Mouse (Mus musculus) heart, embryonic 14.5 days (tissue): ENCODE data around the gene Madd. TPM values are rescaled to one million over a fixed set of nuclear protein-coding genes. Genes with fewer than 3 reads are reported as not detected.

ENCODE experiments used
- ATAC-seq: fragments of 200-750 bp; cut with Nextera tagmentation; 2 replicates; pipeline ENCODE4 v1.8.0; 2017; ENCODE audit warnings: low read depth, moderate TSS enrichment; ENCODE audit not compliant: insufficient number of reproducible peaks, insufficient read depth, low FRiP score
- H3K27ac ChIP-seq, 2 experiments: fragments of 200-500 bp in 1 of 2; fragments of 300-500 bp in 1 of 2; sonication (generic) in 1 of 2; replicated peaks in 1 of 2; 2 replicates each; pipeline ENCODE4 v1.5.1; 2012 to 2014; ENCODE audit warnings: low read depth in 2 of 2, low read length in 2 of 2, control low read depth in 1 of 2, mild to moderate bottlenecking in 1 of 2, mixed read lengths in 1 of 2; ENCODE audit not compliant: control insufficient read depth in 1 of 2, insufficient read depth in 1 of 2
- H3K27me3 ChIP-seq: fragments of 300-500 bp; sonication (generic); 2 replicates; pipeline ENCODE4 v1.6.1; 2014; ENCODE audit warnings: mild to moderate bottlenecking, low read length, control low read depth; ENCODE audit not compliant: control insufficient read depth, insufficient read depth
- H3K36me3 ChIP-seq: fragments of 300-500 bp; sonication (generic); 2 replicates; pipeline ENCODE4 v1.6.1; 2014; ENCODE audit warnings: mild to moderate bottlenecking, control low read depth, low read length, mixed read lengths; ENCODE audit not compliant: control insufficient read depth, insufficient read depth
- H3K4me1 ChIP-seq, 2 experiments: fragments of 200-500 bp in 1 of 2; fragments of 300-500 bp in 1 of 2; sonication (generic) in 1 of 2; 2 replicates each; pipeline ENCODE4 v1.6.1; 2012 to 2014; ENCODE audit warnings: low read length in 2 of 2, control low read depth in 1 of 2, mixed read lengths in 1 of 2; ENCODE audit not compliant: control insufficient read depth in 2 of 2, insufficient read depth in 2 of 2
- H3K4me2 ChIP-seq: fragments of 300-500 bp; sonication (generic); 2 replicates; pipeline ENCODE4 v1.6.1; 2014; ENCODE audit warnings: mild to moderate bottlenecking, low read length
- H3K4me3 ChIP-seq, 2 experiments: fragments of 200-500 bp in 1 of 2; fragments of 300-500 bp in 1 of 2; sonication (generic) in 1 of 2; 2 replicates each; pipeline ENCODE4 v1.5.1; 2012 to 2014; ENCODE audit warnings: low read length in 2 of 2, mild to moderate bottlenecking in 2 of 2, control low read depth in 1 of 2, low read depth in 1 of 2, moderate library complexity in 1 of 2; ENCODE audit not compliant: control insufficient read depth in 1 of 2, insufficient read depth in 1 of 2
- H3K9ac ChIP-seq: fragments of 300-500 bp; sonication (generic); 2 replicates; pipeline ENCODE4 v1.6.1; 2014; ENCODE audit warnings: mild to moderate bottlenecking, low read length
- H3K9me3 ChIP-seq: fragments of 300-500 bp; sonication (generic); 2 replicates; pipeline ENCODE4 v1.6.1; 2016; ENCODE audit warnings: low read length, control low read depth; ENCODE audit not compliant: control insufficient read depth
- WGBS: fragments of 180-500 bp; shearing (Covaris S2); extraction: QIAGEN DNeasy Blood & Tissue Kit; methylation state at CpG from one replicate; pipeline ENCODE4 v1.1.7; 2014; 5-methylcytosine and 5-hydroxymethylcytosine counted together
- polyA plus RNA-seq: library from polyadenylated mRNA; unstranded; fragments of >200 nt; fragmentation: Nextera tagmentation; extraction: Ambion mirVana; gene quantifications from 2 replicates; pipeline ENCODE4 v1.2.1, GENCODE M21; 2014

Madd gene
- polyA plus RNA-seq, 1 experiment from 2014 or later: 5.2 TPM

DNA sequence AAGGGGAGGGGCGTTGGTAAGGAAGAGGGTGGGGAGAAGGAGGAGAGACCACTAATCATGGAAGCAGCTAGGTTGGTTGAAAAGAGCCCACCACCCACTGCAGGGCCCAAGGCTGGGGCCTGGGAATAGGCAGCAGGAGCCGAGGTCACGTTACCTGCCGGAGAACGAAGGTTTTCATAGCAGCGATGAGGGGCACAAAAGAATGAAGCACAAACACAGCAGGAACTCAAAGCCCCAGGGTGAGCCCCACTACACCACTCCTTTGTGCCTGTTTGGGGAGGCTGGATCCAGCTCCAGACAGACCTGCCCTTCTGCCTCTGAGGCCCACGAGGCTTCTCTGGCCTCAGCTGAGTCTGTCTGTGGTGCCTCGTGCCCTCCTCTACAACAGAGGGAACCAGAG lies 43.9 kb downstream of the Madd start:
- Histone ChIP-seq H3K4me2 (no peak overlapping the region), H3K27ac (no peak overlapping the region; a peak in 1 of 4 replicates), H3K4me3 (no peak overlapping the region), H3K4me1 (peaks cover 0 to 3% of the 10 kb centered on the region in 2 experiments; a peak in 1 of 4 replicates), H3K9ac (no peak overlapping the region), H3K36me3 (peaks cover 49% of the 10 kb centered on the region), H3K9me3 (no peaks in the 10 kb centered on the region), H3K27me3 (no peaks in the 10 kb centered on the region)
- no peak for ATAC-seq
- 78% methylated on average over 8 of the region's 8 CpGs for WGBS

DNA sequence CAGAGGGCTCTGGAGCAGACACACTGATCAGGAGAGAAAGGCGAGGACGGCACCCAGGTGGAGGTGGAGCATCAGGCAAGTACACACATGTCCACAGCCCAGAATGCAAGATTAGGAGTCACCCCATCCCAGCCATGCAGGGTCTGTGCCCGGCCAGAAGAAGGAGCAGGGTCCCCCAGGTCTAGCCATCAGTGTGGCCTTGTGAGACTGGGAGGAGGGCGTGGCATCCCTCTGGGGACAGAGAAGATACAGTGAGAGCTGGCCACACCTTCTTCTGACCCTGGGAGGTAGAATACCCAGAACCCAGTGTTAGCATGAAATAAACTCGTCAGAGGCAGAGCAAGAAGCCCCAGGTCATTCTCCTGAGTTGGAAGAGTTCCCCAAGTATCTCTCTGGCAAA lies 44.3 kb downstream of the Madd start:
- no peak overlapping the region for H3K9ac ChIP-seq

DNA sequence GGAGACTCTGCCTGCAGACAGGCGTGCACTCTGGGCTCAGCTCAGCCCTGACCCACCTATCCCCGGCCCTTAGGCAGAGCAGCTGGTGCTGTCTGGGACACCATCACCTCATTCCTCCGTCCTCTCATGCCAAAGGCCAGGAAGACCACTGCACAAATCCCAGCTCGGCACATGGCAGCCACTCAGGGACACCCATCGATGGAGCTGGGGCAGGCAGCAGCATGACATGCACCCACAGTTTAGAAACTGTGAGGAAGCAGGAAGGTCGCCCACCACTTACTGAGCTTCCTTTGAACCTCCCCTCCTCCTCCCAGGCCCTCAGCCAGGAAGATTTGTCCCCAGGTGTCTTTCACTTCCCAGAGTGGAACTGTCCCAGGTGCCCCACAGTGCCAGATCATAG lies 46.2 kb downstream of the Madd start:
- ATAC-seq: 0 out of 2 replicates have a peak, but pooled peaks have one; percentile 28
- Histone ChIP-seq H3K27me3 (no peaks in the 10 kb centered on the region), H3K4me1 (peaks cover 2 to 6% of the 10 kb centered on the region in 2 experiments; a peak in 3 of 4 replicates), H3K36me3 (peaks cover 69% of the 10 kb centered on the region), H3K9ac (no peak overlapping the region), H3K9me3 (no peaks in the 10 kb centered on the region), H3K4me2 (no peak overlapping the region), H3K27ac (peak overlapping the region; percentile 10 to 45; a peak in 2 of 4 replicates), H3K4me3 (no peak overlapping the region)
- WGBS: 59% methylated on average over 6 of the region's 6 CpGs

More for the DNA sequence above, 44.3 kb downstream of the Madd start:
- Histone ChIP-seq H3K36me3 (peaks cover 53% of the 10 kb centered on the region), H3K27me3 (no peaks in the 10 kb centered on the region), H3K4me2 (no peak overlapping the region), H3K27ac (peak overlapping the region in 1 of 2 experiments; percentile 45; a peak in 1 of 4 replicates), H3K9me3 (no peaks in the 10 kb centered on the region), H3K4me3 (no peak overlapping the region), H3K4me1 (peaks cover 0 to 3% of the 10 kb centered on the region in 2 experiments; a peak in 1 of 4 replicates)
- WGBS: 66% methylated on average over 5 of the region's 5 CpGs
- no peak for ATAC-seq

DNA sequence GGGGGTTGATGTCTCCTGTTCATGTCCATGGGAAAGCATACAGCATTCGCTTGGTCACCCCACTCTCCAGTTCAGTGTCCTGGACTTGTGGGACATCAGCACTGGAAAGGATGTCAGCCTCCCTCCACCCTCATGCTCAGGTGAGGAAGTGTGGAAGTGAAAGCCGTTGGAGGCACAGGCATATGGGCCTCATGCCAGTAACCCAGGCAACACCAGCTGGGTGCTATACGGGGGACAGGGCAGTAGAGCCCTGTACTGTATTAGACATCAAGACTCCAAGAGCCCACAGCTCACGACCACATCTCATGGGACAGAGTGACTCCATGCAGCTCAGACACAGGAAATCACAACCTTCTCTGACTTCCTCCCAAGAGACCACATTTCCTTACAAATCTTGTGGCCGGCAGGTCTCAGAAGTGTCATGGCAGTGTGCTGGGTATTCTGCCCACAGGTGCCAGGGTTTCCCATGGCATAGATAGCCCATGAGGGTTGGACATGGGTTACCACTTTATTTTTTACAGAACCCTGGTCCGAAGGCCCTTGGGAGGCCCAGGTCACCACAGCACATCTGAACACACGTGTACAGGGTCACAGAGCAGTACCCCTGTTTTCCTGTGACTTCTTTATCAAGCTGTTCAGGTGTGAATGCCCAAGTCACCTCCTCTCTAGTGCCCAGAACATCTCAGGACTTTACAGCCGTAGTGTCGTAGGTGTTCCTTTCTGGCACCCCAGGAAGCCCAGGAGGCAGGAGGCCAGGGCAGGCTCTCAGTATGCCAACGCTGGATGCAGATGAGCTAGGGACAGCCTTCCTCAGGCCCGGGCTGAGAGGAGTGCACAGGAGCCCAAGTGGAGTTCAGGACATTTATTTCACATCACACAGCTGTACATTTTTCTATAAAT lies 46.9 kb downstream of the Madd start:
- Histone ChIP-seq H3K27me3 (no peaks in the 10 kb centered on the region), H3K4me2 (no peak overlapping the region), H3K4me1 (peaks cover 3 to 13% of the 10 kb centered on the region in 2 experiments; a peak in 3 of 4 replicates), H3K4me3 (no peak overlapping the region), H3K36me3 (peaks cover 75% of the 10 kb centered on the region), H3K27ac (peak overlapping the region in 1 of 2 experiments; percentile 45; a peak in 1 of 4 replicates), H3K9me3 (no peaks in the 10 kb centered on the region), H3K9ac (no peak overlapping the region)
- whole genome bisulfite sequencing: 71% methylated on average over 11 of the region's 11 CpGs
- ATAC-seq: no peak

DNA sequence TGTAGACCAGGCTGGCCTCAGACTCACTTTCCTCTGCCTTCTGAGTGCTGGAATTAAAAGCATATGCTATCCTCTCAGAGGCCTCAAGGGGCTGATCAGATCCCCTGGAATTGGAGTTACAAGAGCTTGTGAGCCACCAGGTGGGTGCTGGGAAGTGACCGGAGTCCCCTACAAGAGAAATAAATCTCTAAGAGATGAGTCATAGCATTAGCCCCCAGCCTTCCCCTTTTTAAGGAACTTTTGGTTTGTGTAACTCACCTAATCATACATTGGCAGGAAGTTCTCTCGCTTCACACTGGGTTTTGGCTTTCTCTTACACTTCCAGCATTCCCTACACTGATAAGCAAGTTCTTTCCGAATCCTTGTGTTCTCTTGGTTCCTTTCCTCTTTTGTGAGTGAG lies 51.6 kb downstream of the Madd start:
- Histone ChIP-seq H3K4me3 (no peak overlapping the region), H3K36me3 (peaks cover 100% of the 10 kb centered on the region), H3K4me2 (no peak overlapping the region), H3K9me3 (no peaks in the 10 kb centered on the region), H3K4me1 (peaks cover 8 to 29% of the 10 kb centered on the region in 2 experiments; a peak in 3 of 4 replicates), H3K27ac (peak overlapping the region; percentile 31 to 53), H3K9ac (no peak overlapping the region), H3K27me3 (no peaks in the 10 kb centered on the region)
- ATAC-seq: no peak
- 33% methylated on average over 3 of the region's 3 CpGs for WGBS

DNA sequence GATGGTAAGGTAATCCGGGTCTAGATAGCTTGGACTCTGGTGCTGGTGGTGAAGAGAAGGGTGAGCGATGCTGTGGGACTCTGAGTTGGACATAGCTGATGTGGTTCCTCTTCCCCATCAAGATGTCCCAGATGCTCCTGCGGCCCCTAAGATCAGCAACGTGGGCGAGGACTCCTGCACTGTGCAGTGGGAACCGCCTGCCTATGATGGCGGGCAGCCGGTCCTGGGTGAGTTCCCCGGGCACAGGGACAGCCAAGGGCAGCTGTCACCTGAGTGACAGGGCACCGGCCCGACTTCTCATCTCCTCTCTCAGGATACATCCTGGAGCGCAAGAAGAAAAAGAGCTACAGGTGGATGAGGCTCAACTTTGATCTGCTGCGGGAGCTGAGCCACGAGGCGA lies 52.4 kb downstream of the Madd start:
- H3K27me3 ChIP-seq: no peaks in the 10 kb centered on the region
- no peak overlapping the region for H3K27ac ChIP-seq
- H3K4me1 ChIP-seq: peaks cover 8 to 26% of the 10 kb centered on the region in 2 experiments; a peak in 3 of 4 replicates
- H3K4me3 ChIP-seq: no peak overlapping the region
- peak overlapping the region; percentile 1; the same call in 1 of the 2 replicates for H3K9ac ChIP-seq
- no peak overlapping the region for H3K4me2 ChIP-seq
- 83% methylated on average over 14 of the region's 15 CpGs for WGBS
- H3K9me3 ChIP-seq: no peaks in the 10 kb centered on the region
- H3K36me3 ChIP-seq: peaks cover 100% of the 10 kb centered on the region
- no peak for ATAC-seq

DNA sequence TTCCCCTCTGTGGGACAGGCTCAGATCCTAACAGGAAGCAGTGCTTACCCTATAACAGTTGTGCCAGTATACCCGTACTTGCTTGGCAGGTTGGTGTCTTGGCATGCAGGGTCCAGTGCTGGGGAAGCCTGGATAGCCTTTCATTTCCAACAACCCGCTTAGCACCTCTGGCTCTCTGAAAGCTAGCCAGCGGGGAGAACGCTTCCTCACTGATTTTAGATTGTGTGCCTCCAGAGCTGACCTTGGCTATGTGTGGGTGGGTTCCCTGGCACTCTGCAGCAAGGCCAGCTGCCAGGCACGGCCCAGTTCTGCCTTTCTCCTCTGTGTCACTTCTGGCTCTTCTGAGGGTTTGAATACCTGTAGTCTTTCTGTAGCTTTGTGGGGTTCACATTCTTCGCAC lies 53.5 kb downstream of the Madd start:
- no peak for ATAC-seq
- Histone ChIP-seq H3K4me3 (no peak overlapping the region), H3K4me2 (no peak overlapping the region), H3K4me1 (peaks cover 11 to 33% of the 10 kb centered on the region in 2 experiments; a peak in 3 of 4 replicates), H3K36me3 (peaks cover 100% of the 10 kb centered on the region), H3K27ac (peak overlapping the region in 1 of 2 experiments; percentile 37; a peak in 1 of 4 replicates), H3K9me3 (no peaks in the 10 kb centered on the region), H3K27me3 (no peaks in the 10 kb centered on the region), H3K9ac (no peak overlapping the region)
- 69% methylated on average over 6 of the region's 6 CpGs for WGBS
